ENCODE assay signal across 38 mouse cellular contexts in genomic region chr7:140167950-140168349, GRCm38 (mm10). TPM values are rescaled to one million over a fixed set of nuclear protein-coding genes. Genes with fewer than 3 reads are reported as not detected.
"Had no signal": no experiment of that assay in that cellular context is flagged by ENCODE, and none has a peak within 500 bp of the region (broad histone marks: within the 10 kb centered on the region; RNA-seq: fewer than 3 reads in every experiment).

No protein-coding gene starts in this region.

- H3K4me1 ChIP-seq: heart, embryonic 10.5 days; heart, embryonic 12.5 days; hindbrain, embryonic 10.5 days; hindbrain, embryonic 12.5 days; intestine, embryonic 15.5 days; limb, embryonic 10.5 days; limb, embryonic 12.5 days; liver, embryonic 13.5 days had no signal

- H3K36me3 ChIP-seq: heart, embryonic 10.5 days; heart, embryonic 12.5 days; hindbrain, embryonic 10.5 days; hindbrain, embryonic 12.5 days; intestine, embryonic 15.5 days; limb, embryonic 10.5 days; limb, embryonic 12.5 days; liver, embryonic 13.5 days had no signal

- H3K9ac ChIP-seq: heart, embryonic 12.5 days; hindbrain, embryonic 12.5 days; hindbrain, embryonic 14.5 days; intestine, embryonic 15.5 days; limb, embryonic 12.5 days; liver, embryonic 13.5 days had no signal

- H3K4me2 ChIP-seq: heart, embryonic 12.5 days; hindbrain, embryonic 12.5 days; hindbrain, embryonic 14.5 days; intestine, embryonic 15.5 days; limb, embryonic 12.5 days; liver, embryonic 11.5 days; liver, embryonic 13.5 days had no signal

- ATAC-seq: hindbrain, embryonic 16.5 days; inflammation-experienced regulatory T-cells, adult 6 months; intestine, embryonic 15.5 days; intestine, postnatal 0 days had no signal

- H3K27ac ChIP-seq: gastrocnemius, adult 2 months; heart, embryonic 10.5 days; hindbrain, embryonic 10.5 days; hindbrain, embryonic 12.5 days; hindbrain, embryonic 14.5 days; intestine, embryonic 15.5 days; limb, embryonic 10.5 days; limb, embryonic 12.5 days; liver, embryonic 13.5 days had no signal

- H3K4me3 ChIP-seq: gastrocnemius, adult 2 months; heart, embryonic 10.5 days; heart, embryonic 12.5 days; hindbrain, embryonic 10.5 days; hindbrain, embryonic 12.5 days; intestine, embryonic 15.5 days; left cerebral cortex, adult 2 months; limb, embryonic 10.5 days; limb, embryonic 12.5 days; liver, embryonic 13.5 days had no signal

- H3K27me3 ChIP-seq: heart, embryonic 12.5 days; hindbrain, embryonic 12.5 days; intestine, embryonic 15.5 days; limb, embryonic 12.5 days; liver, embryonic 13.5 days had no signal

- H3K9me3 ChIP-seq: heart, embryonic 10.5 days; heart, embryonic 12.5 days; hindbrain, embryonic 10.5 days; hindbrain, embryonic 12.5 days; intestine, embryonic 15.5 days; limb, embryonic 10.5 days; limb, embryonic 12.5 days; liver, embryonic 13.5 days had no signal

- DNase-seq: gastrocnemius, adult 2 months; gastrocnemius, postnatal 10 days; gastrocnemius, postnatal 25 days; heart, adult 18-20 months; heart, postnatal 10 days; heart, postnatal 4 days; kidney, adult 18-20 months; kidney, adult 8-10 months; kidney, postnatal 10 days; kidney, postnatal 25 days; kidney, postnatal 4 days; liver; liver, embryonic 13.5 days had no signal

RNA-seq across cellular contexts. Expression of gene Olfr522, which starts 3.4 kb away (rescaled TPM):
- total RNA-seq: gastrocnemius, adult 2 months; gastrocnemius, postnatal 10 days; gastrocnemius, postnatal 25 days; gastrocnemius, postnatal 4 days; granulocyte monocyte progenitor cell, adult 5-6 weeks; heart, adult 18-20 months; heart, adult 8-10 months; heart, postnatal 10 days; heart, postnatal 25 days; heart, postnatal 4 days; layer of hippocampus, postnatal 25 days; left cerebral cortex, adult 2 months; left cerebral cortex, postnatal 14 days; left cerebral cortex, postnatal 36 days had no signal
- polyA plus RNA-seq: heart, embryonic 10.5 days; heart, embryonic 12.5 days; heart, embryonic 14.5 days; heart, embryonic 16.5 days; hindbrain, embryonic 10.5 days; hindbrain, embryonic 12.5 days; hindbrain, embryonic 14.5 days; hindbrain, embryonic 16.5 days; intestine, embryonic 15.5 days; intestine, postnatal 0 days; kidney, embryonic 14.5 days; kidney, embryonic 16.5 days; limb, embryonic 10.5 days; limb, embryonic 12.5 days; limb, embryonic 14.5 days; liver, embryonic 11.5 days; liver, embryonic 13.5 days had no signal

RNA-seq across cellular contexts. Expression of gene Olfr523, which starts 5.1 kb away (rescaled TPM):
- total RNA-seq: gastrocnemius, adult 2 months; gastrocnemius, postnatal 10 days; gastrocnemius, postnatal 25 days; gastrocnemius, postnatal 4 days; granulocyte monocyte progenitor cell, adult 5-6 weeks; heart, adult 18-20 months; heart, adult 8-10 months; heart, postnatal 10 days; heart, postnatal 25 days; heart, postnatal 4 days; left cerebral cortex, postnatal 36 days had no signal
- polyA plus RNA-seq: heart, embryonic 10.5 days; heart, embryonic 12.5 days; heart, embryonic 14.5 days; heart, embryonic 16.5 days; hindbrain, embryonic 10.5 days; hindbrain, embryonic 12.5 days; hindbrain, embryonic 14.5 days; hindbrain, embryonic 16.5 days; inflammation-experienced regulatory T-cells, adult 6 months; intestine, embryonic 15.5 days; intestine, postnatal 0 days; kidney, embryonic 14.5 days; kidney, embryonic 16.5 days; limb, embryonic 10.5 days; limb, embryonic 12.5 days; limb, embryonic 14.5 days; liver, embryonic 11.5 days; liver, embryonic 13.5 days had no signal

RNA-seq across cellular contexts. Expression of gene Sprn, which starts 13.3 kb away (rescaled TPM):
- total RNA-seq: granulocyte monocyte progenitor cell, adult 5-6 weeks had no signal
- polyA plus RNA-seq: inflammation-experienced regulatory T-cells, adult 6 months; limb, embryonic 10.5 days; liver, embryonic 11.5 days had no signal

RNA-seq across cellular contexts. Expression of gene Olfr524, which starts 37.8 kb away (rescaled TPM):
- total RNA-seq: gastrocnemius, adult 2 months; gastrocnemius, postnatal 10 days; gastrocnemius, postnatal 25 days; gastrocnemius, postnatal 4 days; granulocyte monocyte progenitor cell, adult 5-6 weeks; heart, adult 18-20 months; heart, adult 8-10 months; heart, postnatal 10 days; heart, postnatal 25 days; heart, postnatal 4 days; layer of hippocampus, postnatal 25 days; left cerebral cortex, adult 2 months; left cerebral cortex, postnatal 14 days; left cerebral cortex, postnatal 36 days had no signal
- polyA plus RNA-seq: heart, embryonic 10.5 days; heart, embryonic 12.5 days; heart, embryonic 14.5 days; hindbrain, embryonic 10.5 days; hindbrain, embryonic 12.5 days; hindbrain, embryonic 14.5 days; hindbrain, embryonic 16.5 days; intestine, embryonic 15.5 days; intestine, postnatal 0 days; kidney, embryonic 14.5 days; kidney, embryonic 16.5 days; limb, embryonic 10.5 days; limb, embryonic 12.5 days; limb, embryonic 14.5 days; liver, embryonic 11.5 days; liver, embryonic 13.5 days had no signal
